Mouse (Mus musculus) embryonic fibroblast, embryonic 13.5 days (primary cell): Measurements from ENCODE around the gene Prkcz.

Experiments
- CTCF ChIP-seq: IDR thresholded peaks from 2 replicates; pipeline ENCODE4 v1.5.1; 2011; ENCODE audit warnings: mild to moderate bottlenecking, control low read depth, low read length, moderate library complexity, borderline replicate concordance; ENCODE audit not compliant: insufficient read depth
- POLR2A ChIP-seq: IDR thresholded peaks from 2 replicates; pipeline ENCODE4 v1.6.1; 2011; ENCODE audit warnings: low read depth, mild to moderate bottlenecking, control low read depth, low read length, moderate library complexity

DNA sequence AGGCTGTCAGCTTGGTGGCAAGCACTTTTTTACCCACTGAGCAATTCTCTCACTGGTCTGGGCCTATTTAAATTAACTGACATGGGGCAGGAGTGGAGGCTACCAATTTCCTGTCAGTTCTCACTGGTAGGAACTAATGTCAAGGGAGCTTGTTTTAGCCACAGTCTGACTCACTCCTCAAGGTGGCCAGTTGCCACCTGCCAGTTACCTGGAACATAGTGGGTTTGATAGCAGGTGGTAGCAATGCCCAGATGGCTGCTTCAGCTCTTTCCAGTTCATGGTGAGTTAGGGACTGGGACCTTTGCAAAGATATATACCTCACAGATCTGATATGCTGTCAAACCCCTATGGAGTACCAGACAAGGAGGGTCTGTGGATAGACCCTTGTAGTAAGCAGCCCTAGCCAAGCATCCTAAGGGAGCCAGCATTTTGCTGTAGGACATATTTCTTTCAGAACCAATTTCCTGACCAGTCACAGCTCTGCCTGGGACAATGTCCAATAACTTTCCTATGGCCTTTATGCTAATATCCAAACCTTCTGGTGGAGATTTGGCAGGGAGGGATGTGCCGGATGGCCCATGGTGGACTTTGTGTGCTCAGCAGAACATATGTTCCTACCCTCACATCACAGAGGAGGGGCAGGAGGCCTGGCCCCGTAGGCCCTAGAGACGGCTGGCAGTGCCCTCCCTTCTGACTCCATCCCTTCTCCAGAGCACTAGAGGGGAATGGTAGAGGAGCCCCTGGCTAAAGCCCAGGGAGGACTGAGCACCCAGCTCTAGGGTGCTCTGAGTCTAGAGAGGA lies 96.4 kb downstream of the Prkcz start:
- no peak for TF ChIP-seq CTCF
- TF ChIP-seq POLR2A, result no peak
